Mouse (Mus musculus): ENCODE results near the gene Slco4c1.

Slco4c1 gene

GRCm38 (mm10) chr1:96773712-96774111, 98.3 kb downstream of the Slco4c1 start:
- DNase-seq (ENCODE audit: extremely low read depth, low read depth), result no peak

GRCm38 (mm10) chr1:96770283-96770682, 101.7 kb downstream of the Slco4c1 start:
- no peak for DNase-seq (ENCODE audit: extremely low read depth, low read depth)

GRCm38 (mm10) chr1:96768264-96768663, 103.7 kb downstream of the Slco4c1 start:
- DNase-seq (ENCODE audit: extremely low read depth, low read depth), result no peak

- no peak for DNase-seq (ENCODE audit: extremely low read depth, low read depth)
Observed at GRCm38 (mm10) chr1:96766535-96766934, 105.4 kb downstream of the Slco4c1 start.
